Mouse (Mus musculus) MEL (cell line): ENCODE data around the gene Cd70.

Source experiments
- CTCF ChIP-seq, 3 experiments: IDR thresholded peaks in 2 of 3; conservative IDR thresholded peaks in 1 of 3; 2 replicates each; pipeline ENCODE4 v1.5.1; 2011 to 2012; ENCODE audit warnings: low read length in 3 of 3, low read depth in 2 of 3, mild to moderate bottlenecking in 2 of 3, improper control_type of control experiment in 1 of 3, inconsistent platforms in 1 of 3, mixed read lengths in 1 of 3, moderate library complexity in 1 of 3; ENCODE audit not compliant: control insufficient read depth in 1 of 3, insufficient read depth in 1 of 3, poor library complexity in 1 of 3, severe bottlenecking in 1 of 3
- ELF1 ChIP-seq: IDR thresholded peaks from 2 replicates; pipeline ENCODE4 v1.6.1; 2014; ENCODE audit warnings: low read depth, mild to moderate bottlenecking, inconsistent platforms, low read length, improper control_type of control experiment, moderate library complexity
- MAX ChIP-seq: IDR thresholded peaks from 2 replicates; pipeline ENCODE4 v1.6.1; 2011; ENCODE audit warnings: low read length, improper control_type of control experiment
- MEF2A ChIP-seq: IDR thresholded peaks from 2 replicates; pipeline ENCODE4 v1.6.1; 2014; ENCODE audit warnings: low read depth, mild to moderate bottlenecking, inconsistent platforms, low read length, improper control_type of control experiment; ENCODE audit not compliant: poor library complexity, insufficient replicate concordance, severe bottlenecking; ENCODE audit errors: extremely low read depth
- USF1 ChIP-seq: IDR thresholded peaks from 2 replicates; pipeline ENCODE4 v1.6.1; 2014; ENCODE audit warnings: low read depth, mild to moderate bottlenecking, inconsistent platforms, low read length, improper control_type of control experiment, moderate library complexity
- ZKSCAN1 ChIP-seq: IDR thresholded peaks from 2 replicates; pipeline ENCODE4 v1.6.1; 2012; ENCODE audit warnings: low read depth, mild to moderate bottlenecking, inconsistent platforms, low read length, improper control_type of control experiment, moderate library complexity

DNA sequence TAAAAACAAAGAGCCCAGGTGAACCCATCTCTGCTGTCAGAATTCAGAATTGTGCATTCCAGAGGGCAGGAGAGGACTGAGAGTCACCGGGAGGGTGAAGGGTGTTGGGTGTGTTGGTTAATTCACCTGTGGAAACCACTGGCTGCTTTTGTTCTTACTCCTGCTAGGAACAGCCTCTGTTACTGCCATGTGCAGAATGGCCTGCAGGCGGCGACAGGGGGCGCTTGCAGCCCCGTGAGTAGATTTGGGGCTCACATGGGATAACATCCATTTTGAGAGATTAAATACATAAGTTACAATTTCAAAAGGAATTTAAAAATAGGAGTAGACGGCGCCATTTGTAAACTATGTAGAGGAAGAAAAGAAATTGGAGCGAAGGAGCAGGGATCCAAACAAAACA, 30.8 kb upstream of the Cd70 start:
- TF ChIP-seq CTCF (IDR thresholded peaks at IDR 0.05 in 2 of 3, conservative IDR thresholded peaks at IDR 0.05 in 1 of 3; ENCODE audit: control insufficient read depth in 1 of 3, insufficient read depth in 1 of 3, low read depth in 2 of 3, low read length in 3 of 3, poor library complexity in 1 of 3, severe bottlenecking in 1 of 3) (peak; percentile 65 to 91 (median 78)), MAX (no peak), USF1 (no peak), ELF1 (no peak), ZKSCAN1 (no peak), MEF2A (no peak)
